Mouse (Mus musculus) spleen, postnatal 4 days (tissue): ENCODE results near the gene Prkce.

Source experiments
- DNase-seq, 2 experiments: peaks; one replicate each; pipeline ENCODE4 v3.0.0; 2022; ENCODE audit warnings: low spot score in 2 of 2

Prkce gene

GRCm38 (mm10) chr17:86330076-86330955 lies 162.7 kb downstream of the Prkce start:
- DNase-seq, result no peak

- DNase-seq, result no peak
Measured at GRCm38 (mm10) chr17:86331835-86332234, 164.2 kb downstream of the Prkce start.

GRCm38 (mm10) chr17:86334990-86335389 lies 167.4 kb downstream of the Prkce start:
- no peak for DNase-seq

GRCm38 (mm10) chr17:86336652-86337073 lies 169.1 kb downstream of the Prkce start:
- DNase-seq, result peak in 1 of 2 experiments; percentile 40

- peak; percentile 67 to 73 for DNase-seq
Measured at GRCm38 (mm10) chr17:86337076-86337475, 169.5 kb downstream of the Prkce start.

GRCm38 (mm10) chr17:86338328-86338727 lies 170.7 kb downstream of the Prkce start:
- DNase-seq, result no peak

- DNase-seq, result peak in 1 of 2 experiments; percentile 28
Measured at GRCm38 (mm10) chr17:86344032-86344431, 176.4 kb downstream of the Prkce start.

- DNase-seq, result no peak
Measured at GRCm38 (mm10) chr17:86345234-86346005, 177.8 kb downstream of the Prkce start.

- no peak for DNase-seq
Measured at GRCm38 (mm10) chr17:86350236-86350635, 182.7 kb downstream of the Prkce start.

GRCm38 (mm10) chr17:86350791-86351261 lies 183.2 kb downstream of the Prkce start:
- DNase-seq, result no peak

- no peak for DNase-seq
Measured at GRCm38 (mm10) chr17:86351282-86351681, 183.7 kb downstream of the Prkce start.

GRCm38 (mm10) chr17:86352247-86353037 lies 184.9 kb downstream of the Prkce start:
- no peak for DNase-seq

GRCm38 (mm10) chr17:86353679-86354078 lies 186.1 kb downstream of the Prkce start:
- DNase-seq, result peak; percentile 65 to 75

- DNase-seq, result no peak
Measured at GRCm38 (mm10) chr17:86354101-86354500, 186.5 kb downstream of the Prkce start.

GRCm38 (mm10) chr17:86354896-86355295 lies 187.3 kb downstream of the Prkce start:
- no peak for DNase-seq

- no peak for DNase-seq
Measured at GRCm38 (mm10) chr17:86355318-86355717, 187.7 kb downstream of the Prkce start.

- no peak for DNase-seq
Measured at GRCm38 (mm10) chr17:86355772-86356451, 188.3 kb downstream of the Prkce start.

GRCm38 (mm10) chr17:86358388-86358787 lies 190.8 kb downstream of the Prkce start:
- DNase-seq, result no peak

- DNase-seq, result no peak
Measured at GRCm38 (mm10) chr17:86358847-86359246, 191.3 kb downstream of the Prkce start.

GRCm38 (mm10) chr17:86360849-86361248 lies 193.3 kb downstream of the Prkce start:
- no peak for DNase-seq

- DNase-seq, result no peak
Measured at GRCm38 (mm10) chr17:86363356-86363755, 195.8 kb downstream of the Prkce start.
